Mouse (Mus musculus): ENCODE results near the gene Dtx3l.
"Not testable (repeated sequence)": the region's sequence is repeated elsewhere in the genome, so short reads cannot be mapped to it uniquely, and the experiment has no call there.

The Dtx3l gene

DNA sequence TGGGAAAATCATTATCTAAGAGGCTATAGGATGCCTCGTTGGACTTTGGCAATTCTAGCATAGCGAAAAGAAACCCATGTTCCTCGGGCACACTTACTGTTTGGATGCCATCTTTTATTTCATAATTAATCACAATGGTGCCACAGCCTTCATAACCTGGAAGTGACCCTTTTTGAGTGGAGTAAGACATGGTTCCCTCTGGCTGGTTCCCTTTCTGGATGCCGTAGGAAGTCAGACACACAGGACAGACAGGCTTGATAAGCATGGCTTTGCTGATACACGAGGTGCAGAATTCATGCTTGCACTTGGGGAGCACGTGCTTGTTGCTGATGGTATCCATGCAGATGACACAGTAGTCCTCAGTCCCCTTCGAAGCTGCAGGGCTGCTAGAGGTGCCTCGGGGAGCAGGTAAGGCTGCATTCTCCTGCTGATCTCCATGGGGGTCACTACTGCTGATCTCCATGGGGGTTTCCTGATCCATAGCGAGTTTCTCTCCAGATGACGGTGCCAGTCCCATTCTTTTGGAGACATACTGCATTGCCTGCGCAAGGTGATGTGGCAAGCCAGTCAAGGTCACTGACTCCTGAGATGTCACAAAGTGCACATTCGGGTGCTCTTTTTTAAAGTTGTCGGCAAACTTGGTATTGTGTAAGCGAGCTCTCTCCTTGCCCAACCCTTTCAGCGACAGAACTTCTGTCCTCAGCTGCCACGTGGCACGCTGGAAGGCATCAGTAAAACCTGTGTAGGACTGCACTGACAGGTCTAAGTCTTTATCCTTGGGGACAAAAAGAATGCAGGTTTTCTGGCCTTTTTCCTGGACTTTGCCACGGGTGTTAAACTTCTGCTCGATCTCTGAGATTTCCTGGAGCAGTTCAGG, 6.5 kb downstream of the Dtx3l start:
- no peak for DNase-seq (ENCODE audit: low read depth, low spot score)

DNA sequence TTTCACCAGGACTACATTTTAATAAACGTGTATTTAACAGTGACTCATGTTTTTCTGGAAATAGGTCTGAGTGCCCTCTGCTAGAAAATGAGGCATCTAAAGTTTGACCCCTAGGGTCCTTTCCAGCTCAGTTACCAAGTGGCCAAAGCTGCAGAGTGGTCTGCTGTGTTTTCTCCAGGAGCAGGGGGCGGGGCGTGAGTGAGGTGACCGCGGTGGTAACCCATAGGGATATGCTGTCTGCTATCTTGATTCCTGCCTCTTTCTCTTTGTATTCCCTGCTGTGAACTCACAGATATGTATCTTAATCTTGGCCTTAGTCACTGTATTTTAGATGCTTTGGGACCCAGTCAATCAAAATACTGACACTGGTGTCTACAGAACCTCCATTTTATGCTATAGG, 14.6 kb downstream of the Dtx3l start:
- no peak for DNase-seq (ENCODE audit: low read depth, low spot score)

DNA sequence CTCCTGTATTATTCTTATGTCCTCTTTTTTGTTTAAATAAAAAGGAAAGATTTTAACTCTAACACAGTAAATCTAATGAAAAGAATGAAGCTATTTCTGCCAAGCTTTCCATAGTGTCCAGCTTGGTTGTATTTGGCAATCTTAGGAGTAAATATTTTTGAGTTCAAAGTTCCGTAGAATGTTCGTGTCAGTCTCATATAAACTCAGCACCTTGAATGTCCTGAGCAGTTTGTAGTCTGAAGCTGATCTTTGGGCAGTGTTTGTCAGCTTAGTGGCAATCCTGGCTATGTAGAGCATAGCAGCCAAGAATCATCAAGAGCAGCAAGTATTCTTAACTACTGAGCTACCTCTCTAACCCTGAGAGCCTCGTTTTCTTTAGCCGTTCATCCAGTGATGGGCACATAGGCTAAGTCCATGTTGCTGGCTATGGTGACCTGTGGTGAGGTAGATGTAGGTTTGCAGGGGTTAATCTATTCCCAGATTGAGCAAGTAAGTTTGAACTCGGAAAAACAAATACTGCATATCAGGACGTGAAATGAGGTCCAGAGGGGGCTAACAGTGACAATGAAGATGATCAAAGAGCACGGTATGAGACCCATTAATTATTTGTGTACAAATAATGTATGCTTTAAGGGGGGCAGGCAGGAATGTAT, 15.3 kb downstream of the Dtx3l start:
- DNase-seq (ENCODE audit: low read depth, low spot score) = no peak

DNA sequence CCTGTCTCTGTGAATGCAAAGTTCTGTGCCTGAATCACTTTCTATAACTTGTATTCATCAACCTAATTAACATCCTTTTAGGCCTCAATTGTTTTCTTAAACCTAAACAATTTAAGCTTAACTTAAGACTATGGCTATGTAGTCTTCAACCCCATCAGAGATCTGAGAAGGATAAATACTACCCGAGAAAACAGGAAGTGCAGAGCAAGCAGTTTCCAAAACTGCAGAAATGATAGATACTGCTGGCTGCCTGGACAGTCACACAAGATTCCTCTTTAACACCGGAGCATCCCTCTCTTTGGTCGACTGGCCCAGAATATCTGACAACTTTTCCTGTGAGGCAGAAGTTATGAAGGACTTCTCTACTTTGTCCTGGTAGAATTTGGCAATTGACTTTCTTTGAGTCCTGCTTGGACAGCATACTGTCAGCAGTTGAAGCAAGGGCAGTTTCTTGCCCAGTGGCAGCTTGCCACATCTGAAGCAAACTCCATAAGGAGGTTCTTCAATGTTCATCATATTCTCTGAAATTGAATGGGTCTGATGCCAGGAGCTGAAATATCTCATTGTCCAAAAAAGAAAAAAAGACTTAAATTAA, 16.6 kb downstream of the Dtx3l start:
- no peak for DNase-seq (ENCODE audit: low read depth, low spot score)

DNA sequence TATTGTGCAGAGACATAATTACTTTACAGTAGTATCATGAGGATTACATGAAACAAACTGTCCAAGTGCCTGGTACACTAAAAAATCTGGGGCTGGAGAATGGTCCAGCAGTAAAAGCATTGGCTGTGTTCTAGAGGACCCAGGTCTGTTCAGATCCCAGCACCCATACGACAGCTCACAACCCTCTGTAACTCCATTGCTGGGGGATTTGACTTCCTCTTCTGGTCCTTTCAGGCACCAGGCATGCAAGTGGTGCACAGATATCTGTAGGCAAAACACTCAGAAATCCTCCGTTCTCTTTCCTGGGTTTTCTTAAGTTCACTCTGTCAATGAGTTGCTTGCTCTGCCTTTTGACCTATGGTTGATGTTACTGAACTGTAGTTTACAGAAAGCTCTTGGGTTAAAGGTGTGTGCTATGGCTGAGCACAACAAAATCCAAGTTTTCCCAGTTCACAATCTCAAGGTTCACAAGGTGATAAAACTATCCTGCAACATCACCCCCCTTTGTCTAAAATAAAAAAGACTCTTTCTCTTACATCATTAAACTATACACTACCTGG, 17.2 kb downstream of the Dtx3l start:
- no peak for DNase-seq (ENCODE audit: low read depth, low spot score)

DNA sequence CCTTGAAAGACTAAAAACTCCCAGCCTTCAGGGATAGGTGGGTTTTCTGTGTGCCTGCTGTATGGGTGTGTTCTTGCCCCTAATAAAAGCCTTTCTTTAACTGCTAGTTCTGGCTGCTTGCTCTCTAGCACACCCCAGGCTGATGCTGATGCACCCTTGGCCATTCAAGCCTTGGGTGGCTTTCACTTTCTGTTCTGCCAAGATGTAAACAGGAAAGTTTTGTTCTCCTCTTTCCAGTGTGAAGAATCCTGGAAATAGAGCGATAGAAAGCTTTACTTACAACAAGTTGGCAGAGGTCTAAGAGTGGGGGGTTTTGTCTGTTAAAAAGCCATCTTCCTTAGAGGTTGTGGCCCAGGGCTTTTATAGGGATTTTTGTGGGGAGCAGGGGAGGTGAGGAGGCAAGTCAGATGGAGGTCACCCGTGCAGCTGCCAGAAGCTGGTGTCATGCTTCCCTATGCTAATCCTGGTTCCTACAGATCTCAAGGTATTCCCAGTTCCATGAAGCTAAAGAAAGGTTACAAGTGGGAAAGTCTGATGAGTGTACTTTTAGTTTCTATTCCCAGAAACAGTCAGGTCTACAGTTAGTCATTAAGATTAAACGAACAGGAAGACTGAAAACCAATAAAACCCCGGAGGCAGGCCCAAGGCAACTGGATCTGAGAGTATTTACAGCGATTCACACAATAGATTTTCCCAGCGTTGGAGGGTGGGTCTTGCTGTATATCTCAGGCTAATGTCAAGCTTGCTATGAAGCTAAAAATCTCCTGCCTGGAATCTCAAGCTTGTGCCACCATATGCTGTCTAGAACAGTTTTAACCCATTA, 20.0 kb downstream of the Dtx3l start:
- no peak for DNase-seq (ENCODE audit: low read depth, low spot score)

DNA sequence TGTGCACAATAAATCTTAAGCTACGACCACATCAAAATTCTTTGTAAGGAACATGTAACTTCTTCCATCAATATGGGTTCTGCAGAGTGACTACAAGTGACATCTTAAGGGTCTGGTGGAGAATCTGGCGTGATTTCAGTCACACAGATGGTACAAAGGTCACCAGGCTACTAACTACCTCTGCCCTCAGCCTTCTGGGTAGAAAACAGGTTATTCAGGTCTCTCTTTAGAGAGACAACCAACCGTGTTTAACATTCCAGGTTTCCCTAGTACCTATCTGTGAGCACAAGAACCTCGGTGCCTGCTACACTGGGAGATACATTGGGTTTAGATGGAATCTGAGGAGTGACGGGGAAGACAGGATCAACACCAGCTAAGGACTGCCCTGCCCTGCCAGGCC, 24.6 kb downstream of the Dtx3l start:
- no peak for DNase-seq (ENCODE audit: low read depth, low spot score)

DNA sequence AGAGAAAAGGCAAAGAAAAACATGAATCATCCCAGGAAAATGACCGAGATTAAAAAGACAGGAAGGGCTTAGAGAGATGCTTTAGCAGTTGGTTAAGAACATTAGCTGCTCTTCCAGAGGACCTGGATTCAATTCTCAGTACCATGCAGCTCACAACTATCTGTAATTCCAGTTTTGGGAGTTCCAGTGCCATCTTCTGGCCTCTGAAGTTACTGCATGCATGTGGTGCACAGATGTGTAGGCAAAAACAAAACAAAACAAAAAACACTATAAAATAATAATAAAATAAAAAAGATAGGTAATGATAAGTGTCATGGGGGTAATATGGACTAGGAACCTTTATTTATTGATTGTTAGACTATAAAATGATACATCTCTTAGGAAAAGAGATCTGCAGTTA, 25.4 kb downstream of the Dtx3l start:
- no peak for DNase-seq (ENCODE audit: low read depth, low spot score)

DNA sequence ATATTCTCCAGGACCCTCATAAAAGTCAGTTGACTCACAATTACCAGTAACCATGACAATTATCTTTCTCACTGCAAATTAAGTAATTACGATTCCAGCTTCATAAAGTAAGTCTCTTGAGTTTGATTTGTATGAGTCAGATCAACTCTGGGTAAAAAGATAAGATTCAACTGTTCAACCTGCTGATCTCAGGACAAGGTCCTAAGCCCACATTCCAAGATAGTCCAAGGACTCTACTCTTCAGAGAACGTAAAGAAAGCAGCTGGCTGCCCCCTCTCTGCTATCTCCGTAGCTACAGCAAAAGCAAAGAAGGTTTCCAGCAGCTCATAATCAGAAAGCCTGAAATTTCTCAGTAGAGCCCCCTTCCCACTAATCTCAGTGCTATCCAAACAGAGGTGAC, 27.5 kb downstream of the Dtx3l start:
- DNase-seq (ENCODE audit: low read depth, low spot score) = no peak

DNA sequence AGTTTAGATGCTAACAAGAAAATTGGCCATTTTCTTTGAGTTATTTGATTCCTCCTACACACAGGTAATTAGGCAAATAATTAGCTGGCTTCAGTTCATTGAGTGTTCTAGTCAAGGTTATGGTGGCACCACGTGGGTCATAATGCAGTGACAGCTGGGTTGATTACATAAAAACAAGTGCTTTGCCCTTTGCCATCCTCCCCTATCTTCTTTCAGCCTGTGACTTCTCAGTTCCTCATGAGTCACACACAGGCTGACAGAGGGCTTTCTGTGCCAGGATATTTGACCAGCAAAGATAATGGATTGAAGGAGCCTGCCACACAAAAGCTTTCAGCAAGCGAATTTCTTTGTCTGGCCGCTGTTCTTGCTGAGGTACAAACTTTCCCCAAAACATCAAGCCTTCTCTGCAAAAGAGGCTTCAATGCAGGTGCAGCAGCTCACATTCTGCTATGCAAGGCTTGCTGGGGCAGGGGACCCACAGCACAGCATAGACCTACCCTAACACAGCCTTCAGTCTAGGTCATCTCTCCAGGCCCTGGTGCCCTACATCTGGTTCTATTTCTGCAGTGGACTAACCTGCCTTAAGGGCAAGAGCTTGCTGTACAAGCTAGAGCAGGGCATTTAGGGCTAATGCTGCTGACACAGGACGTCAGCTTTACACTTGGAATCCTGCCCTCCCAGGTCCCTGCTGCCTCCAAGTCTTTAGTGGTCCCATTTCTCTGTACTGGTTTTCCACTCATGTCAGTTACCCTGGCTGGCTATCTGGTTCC, 31.3 kb downstream of the Dtx3l start:
- DNase-seq (ENCODE audit: low read depth, low spot score) = peak; percentile 29

DNA sequence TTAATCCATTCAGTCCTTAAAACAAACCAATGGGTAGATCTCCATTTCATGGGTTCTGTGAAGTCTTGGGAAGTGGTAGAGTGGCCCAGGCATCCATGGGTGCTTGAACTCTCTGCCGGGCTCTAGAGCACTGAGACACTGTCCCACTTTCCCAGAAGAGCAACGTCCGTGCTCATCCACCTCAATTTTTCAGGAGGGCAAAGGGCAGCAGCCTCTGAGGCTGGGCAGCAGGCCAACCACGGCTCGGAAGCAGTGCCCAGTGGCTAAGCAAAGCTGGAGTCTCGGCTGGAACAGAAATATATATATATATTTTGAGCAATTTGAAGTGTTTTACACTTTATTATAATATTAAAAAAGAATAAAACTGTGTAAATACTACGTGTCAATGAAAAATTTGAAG, 32.1 kb downstream of the Dtx3l start:
- no peak for DNase-seq (ENCODE audit: low read depth, low spot score)

DNA sequence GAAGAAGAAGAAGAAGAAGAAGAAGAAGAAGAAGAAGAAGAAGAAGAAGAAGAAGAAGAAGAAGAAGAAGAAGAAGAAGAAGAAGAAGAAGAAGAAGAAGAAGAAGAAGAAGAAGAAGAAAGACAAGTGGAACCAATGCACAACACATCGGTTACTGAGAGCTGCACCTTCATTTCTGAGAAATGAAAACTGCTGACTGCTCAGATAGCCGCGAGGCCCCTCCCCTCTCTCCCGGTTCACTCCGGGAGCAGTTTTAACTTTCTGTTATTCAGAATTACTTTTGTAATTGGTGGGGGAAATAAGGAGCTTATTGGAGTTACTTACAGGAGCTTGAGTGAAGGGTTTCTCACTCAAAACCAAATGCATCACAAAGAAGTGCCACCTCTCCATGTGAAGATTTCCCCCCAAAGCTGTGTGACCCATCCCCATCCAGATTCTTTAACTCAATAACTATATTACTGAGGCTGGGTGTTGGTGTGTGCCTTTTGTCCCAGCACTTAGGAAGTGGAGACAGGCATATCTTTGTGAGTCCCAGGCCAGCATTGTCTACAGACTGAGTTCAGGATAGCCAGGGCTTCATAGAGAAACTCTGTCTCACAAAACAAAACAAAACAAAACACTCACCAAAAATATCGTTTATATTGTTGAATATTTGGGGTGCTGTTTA, 33.0 kb downstream of the Dtx3l start:
- no peak for DNase-seq (ENCODE audit: low read depth, low spot score)

DNA sequence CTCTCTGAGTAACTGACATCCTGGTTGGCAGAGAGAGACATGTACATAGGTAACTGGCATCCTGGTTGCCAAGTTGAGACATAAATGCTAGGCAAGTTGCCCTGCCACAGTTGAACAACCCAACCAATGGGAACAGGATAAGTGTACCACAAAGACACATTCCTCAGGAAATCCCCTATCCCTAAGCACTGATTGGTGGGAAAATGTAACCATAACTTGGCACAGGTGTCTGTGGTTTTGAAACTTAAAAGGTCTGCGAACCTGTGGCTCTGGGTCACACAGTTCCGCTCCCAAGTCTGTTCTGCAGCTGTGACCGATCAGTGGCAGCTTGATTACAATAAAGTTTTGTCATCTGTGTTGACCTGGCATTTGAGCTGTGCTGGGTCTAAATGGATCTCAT, 33.6 kb downstream of the Dtx3l start:
- no peak for DNase-seq (ENCODE audit: low read depth, low spot score)

DNA sequence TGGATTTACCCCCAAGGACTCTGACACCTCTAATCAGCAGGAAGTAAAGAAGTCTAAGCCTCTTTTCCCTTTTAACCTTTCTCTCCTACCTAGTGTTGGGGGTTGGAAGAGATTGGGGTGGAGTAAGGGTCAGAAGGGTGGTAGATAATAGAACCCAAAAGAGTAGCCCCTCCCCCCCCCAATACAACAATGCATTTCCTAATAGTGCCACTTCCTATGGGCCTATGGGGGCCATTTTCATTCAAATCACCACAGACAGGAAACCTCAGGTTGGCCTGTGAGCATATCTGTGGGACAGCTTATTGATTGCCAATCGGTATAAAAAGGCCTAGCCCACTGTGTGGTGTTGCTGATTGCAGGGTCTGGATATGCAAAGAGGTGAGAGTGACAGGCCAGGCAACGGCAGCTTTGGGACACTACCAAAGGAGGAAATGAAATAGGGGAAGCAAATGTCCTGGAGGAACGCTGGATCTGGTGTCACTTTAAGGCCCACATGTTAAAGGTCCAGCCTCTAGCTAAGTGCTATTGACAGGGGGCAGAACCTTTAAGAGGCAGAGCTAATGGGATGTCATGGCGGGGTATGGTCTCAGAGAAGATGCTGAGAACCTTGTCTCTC, 34.7 kb downstream of the Dtx3l start:
- DNase-seq (ENCODE audit: low read depth, low spot score) = no peak

DNA sequence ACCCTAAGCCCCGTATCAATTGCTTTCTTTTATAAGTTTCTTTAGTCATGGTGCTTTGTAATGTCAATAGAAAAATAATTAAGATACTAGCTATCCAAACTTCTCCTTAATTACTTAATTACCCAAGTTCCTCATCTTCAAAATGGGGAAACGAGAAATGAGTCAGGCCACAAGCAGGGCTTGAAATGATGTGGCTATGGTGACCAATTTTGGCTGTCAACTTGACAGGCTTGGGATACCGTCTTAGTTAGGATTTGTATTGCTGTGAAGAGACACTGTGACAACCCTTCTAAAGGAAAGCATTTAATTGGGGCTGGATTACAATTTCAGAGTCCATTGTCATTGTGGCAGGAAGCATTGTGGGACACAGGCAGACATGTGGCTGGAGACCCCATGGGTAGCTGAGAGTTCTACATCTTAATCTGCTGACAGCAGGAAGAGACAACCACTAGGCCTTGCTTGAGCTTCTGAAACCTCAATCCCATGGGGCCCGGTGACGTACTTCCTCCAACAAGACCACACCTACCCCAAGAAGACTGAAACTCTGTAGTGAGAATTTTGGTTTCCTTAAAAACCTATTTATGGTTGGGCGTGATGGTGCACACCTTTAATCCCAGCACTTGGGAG, 35.8 kb downstream of the Dtx3l start:
- DNase-seq (ENCODE audit: low read depth, low spot score) = no peak

DNA sequence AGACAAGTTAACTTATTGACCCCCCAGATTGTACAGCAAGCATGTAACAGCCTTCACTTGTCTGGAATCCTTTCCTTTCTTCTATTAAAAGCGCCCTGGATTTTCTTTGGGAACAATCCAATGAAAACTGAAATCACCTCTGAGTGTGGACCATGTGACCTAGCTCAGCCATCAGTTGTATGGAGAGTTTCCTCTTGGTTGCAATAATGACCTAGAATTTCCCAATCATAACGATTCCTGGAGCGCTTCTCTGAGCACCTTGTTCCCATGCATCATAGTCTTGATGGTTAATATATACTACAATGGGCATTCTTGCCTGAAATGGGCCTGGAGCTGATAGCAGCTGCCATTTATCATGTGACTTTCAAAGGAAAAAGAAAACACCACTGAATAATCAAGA, 38.4 kb downstream of the Dtx3l start:
- DNase-seq (ENCODE audit: low read depth, low spot score) = no peak

DNA sequence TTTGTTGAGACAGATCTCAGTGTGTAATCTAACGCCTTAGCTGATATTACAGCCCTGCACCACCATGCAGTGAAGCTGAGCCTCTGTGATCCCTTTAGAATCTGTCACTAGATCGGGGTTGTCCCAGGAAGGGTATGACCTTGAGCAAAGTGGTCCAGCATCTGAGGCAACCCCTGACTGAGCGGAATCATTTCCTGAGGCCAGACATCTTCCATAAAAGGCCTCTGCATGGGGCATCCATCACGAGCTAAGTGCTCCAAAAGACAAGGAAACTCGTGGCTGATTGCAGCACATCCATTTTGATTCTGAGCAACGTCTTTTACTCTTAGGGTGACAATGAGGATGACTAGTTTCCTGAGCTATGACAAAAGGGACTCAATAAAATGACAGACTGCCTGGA, 44.0 kb downstream of the Dtx3l start:
- no peak for DNase-seq (ENCODE audit: low read depth, low spot score)

DNA sequence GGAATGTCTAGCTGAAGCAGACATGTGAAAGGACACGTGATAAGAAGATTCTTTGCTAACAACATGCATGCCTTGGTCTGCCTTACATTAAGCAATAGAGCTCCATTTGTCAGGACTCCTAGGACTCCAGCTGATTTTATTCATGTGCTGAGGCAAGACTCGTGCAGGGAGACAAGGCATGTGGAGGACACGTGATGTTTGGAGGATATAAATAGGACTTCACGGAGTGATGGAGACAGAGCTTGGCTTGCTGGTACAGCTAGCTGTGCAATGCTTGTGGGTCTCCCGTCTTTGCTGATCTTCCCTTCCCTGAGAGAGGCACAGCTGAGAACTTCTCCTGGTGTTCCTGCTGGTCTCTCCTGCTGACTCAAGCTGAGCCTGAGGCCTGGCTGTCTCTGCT, 47.3 kb downstream of the Dtx3l start:
- DNase-seq (ENCODE audit: low read depth, low spot score) = not testable (repeated sequence)

DNA sequence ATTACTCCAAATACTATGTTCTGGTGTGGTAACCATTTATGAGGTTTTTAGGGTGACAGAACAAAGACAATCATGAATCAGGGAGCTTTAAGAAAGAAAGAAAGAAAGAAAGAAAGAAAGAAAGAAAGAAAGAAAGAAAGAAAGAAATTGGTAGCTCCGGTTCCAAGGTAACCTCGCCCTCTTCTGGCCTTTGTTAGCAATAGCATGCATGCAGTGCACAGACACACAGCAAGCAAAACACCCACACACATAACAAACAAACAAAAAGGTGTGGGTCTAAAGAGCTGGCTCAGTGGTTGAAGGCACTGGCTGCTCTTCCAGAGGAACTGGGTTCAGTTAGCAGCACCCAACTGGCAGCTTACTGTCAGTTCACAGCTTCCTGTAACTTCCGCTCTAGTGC, 48.3 kb downstream of the Dtx3l start:
- no peak for DNase-seq (ENCODE audit: low read depth, low spot score)

DNA sequence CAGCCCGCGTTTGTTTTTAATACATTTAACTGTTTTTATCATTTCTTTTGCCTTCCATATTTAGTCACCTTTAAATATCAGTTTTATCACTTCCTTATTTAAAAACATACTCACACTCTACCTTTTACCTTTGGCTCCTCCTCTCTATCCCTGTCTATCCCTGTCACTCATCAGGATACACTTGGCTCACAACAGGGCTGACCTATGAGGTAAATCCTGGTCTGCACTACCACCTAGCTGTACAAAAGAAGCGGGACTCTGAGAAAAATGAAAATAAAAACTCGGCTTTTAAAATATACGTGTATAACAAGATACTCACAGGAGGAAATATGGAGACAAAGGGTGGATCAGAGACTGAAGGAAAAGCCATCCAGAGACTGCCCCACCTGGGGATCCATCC, 50.0 kb downstream of the Dtx3l start:
- no peak for DNase-seq (ENCODE audit: low read depth, low spot score)

Data from brain, adult 2 months (tissue).